Mouse (Mus musculus) forelimb bud, embryonic 11.5 days (tissue): ENCODE results near the gene Agxt2.
A peak's percentile ranks its signal among the peaks of the same experiment; 100 is the strongest.

Experiments
- DNase-seq: peaks from one replicate; pipeline ENCODE4 v3.0.0-alpha.2; 2012; ENCODE audit warnings: low read depth, low spot score

Agxt2 gene

GRCm38 (mm10) chr15:10358039-10358948, at the start of gene Agxt2:
Agxt2 (plus strand) TSS chr15:10358532.
- no peak for DNase-seq

- DNase-seq = no peak
Observed at GRCm38 (mm10) chr15:10311826-10312225, 46.5 kb upstream of the Agxt2 start.

- peak; percentile 25 for DNase-seq
Observed at GRCm38 (mm10) chr15:10313522-10314455, 44.5 kb upstream of the Agxt2 start.

GRCm38 (mm10) chr15:10325080-10325479, 33.3 kb upstream of the Agxt2 start, which contains the start of gene Gm21973:
Gm21973 (plus strand) TSS chr15:10325380.
- no peak for DNase-seq

GRCm38 (mm10) chr15:10330626-10331025, 27.7 kb upstream of the Agxt2 start:
- DNase-seq = no peak

- DNase-seq = no peak
Observed at GRCm38 (mm10) chr15:10332566-10332965, 25.8 kb upstream of the Agxt2 start.

- no peak for DNase-seq
Observed at GRCm38 (mm10) chr15:10338606-10339005, 19.7 kb upstream of the Agxt2 start.

- DNase-seq = no peak
Observed at GRCm38 (mm10) chr15:10347044-10347443, 11.3 kb upstream of the Agxt2 start.

- no peak for DNase-seq
Observed at GRCm38 (mm10) chr15:10366331-10366730, 8.0 kb downstream of the Agxt2 start.

- no peak for DNase-seq
Observed at GRCm38 (mm10) chr15:10375404-10375803, 17.1 kb downstream of the Agxt2 start.

- DNase-seq = peak; percentile 33
Observed at GRCm38 (mm10) chr15:10378338-10378959, 20.1 kb downstream of the Agxt2 start.

GRCm38 (mm10) chr15:10379757-10380458, 21.6 kb downstream of the Agxt2 start:
- DNase-seq = no peak

GRCm38 (mm10) chr15:10387263-10387662, 28.9 kb downstream of the Agxt2 start:
- DNase-seq = no peak

- no peak for DNase-seq
Observed at GRCm38 (mm10) chr15:10399795-10400194, 41.5 kb downstream of the Agxt2 start.

- peak; percentile 13 for DNase-seq
Observed at GRCm38 (mm10) chr15:10400415-10400814, 42.1 kb downstream of the Agxt2 start.

- no peak for DNase-seq
Observed at GRCm38 (mm10) chr15:10409842-10410241, 51.5 kb downstream of the Agxt2 start.

GRCm38 (mm10) chr15:10410881-10411280, 52.5 kb downstream of the Agxt2 start:
- DNase-seq = no peak

GRCm38 (mm10) chr15:10413656-10414055, 55.3 kb downstream of the Agxt2 start:
- no peak for DNase-seq

- DNase-seq = no peak
Observed at GRCm38 (mm10) chr15:10421138-10421784, 62.9 kb downstream of the Agxt2 start.

GRCm38 (mm10) chr15:10421785-10422144, 63.4 kb downstream of the Agxt2 start:
- DNase-seq = no peak

- no peak for DNase-seq
Observed at GRCm38 (mm10) chr15:10426124-10426523, 67.8 kb downstream of the Agxt2 start.
